Mouse (Mus musculus) hindbrain, embryonic 12.5 days (tissue): ENCODE measurements around the gene Fancc. TPM values are rescaled to one million over a fixed set of nuclear protein-coding genes. Genes with fewer than 3 reads are reported as not detected.
"Not testable (repeated sequence)": the region's sequence is repeated elsewhere in the genome, so short reads cannot be mapped to it uniquely, and the experiment has no call there.

Experiments used
- ATAC-seq: fragments of 200-750 bp; cut with Nextera tagmentation; 2 replicates; pipeline ENCODE4 v1.8.0; 2017; ENCODE audit warnings: moderate TSS enrichment; ENCODE audit not compliant: low FRiP score
- H3K27ac ChIP-seq: fragments of 300-500 bp; sonication (generic); 2 replicates; pipeline ENCODE4 v1.5.1; 2016; ENCODE audit warnings: mild to moderate bottlenecking
- H3K27me3 ChIP-seq: fragments of 300-500 bp; sonication (generic); 2 replicates; pipeline ENCODE4 v1.6.1; 2016; ENCODE audit warnings: mild to moderate bottlenecking
- H3K36me3 ChIP-seq: fragments of 300-500 bp; sonication (generic); 2 replicates; pipeline ENCODE4 v1.6.1; 2016; ENCODE audit warnings: mild to moderate bottlenecking
- H3K4me1 ChIP-seq: fragments of 300-500 bp; sonication (generic); 2 replicates; pipeline ENCODE4 v1.6.1; 2016
- H3K4me2 ChIP-seq: fragments of 300-500 bp; sonication (generic); replicated peaks from 2 replicates; pipeline ENCODE4 v1.6.1; 2016; ENCODE audit warnings: mild to moderate bottlenecking
- H3K4me3 ChIP-seq: fragments of 300-500 bp; sonication (generic); 2 replicates; pipeline ENCODE4 v1.5.1; 2016; ENCODE audit warnings: mild to moderate bottlenecking
- H3K9ac ChIP-seq: fragments of 300-500 bp; sonication (generic); 2 replicates; pipeline ENCODE4 v1.6.1; 2016; ENCODE audit warnings: mild to moderate bottlenecking, moderate library complexity
- H3K9me3 ChIP-seq: fragments of 300-500 bp; sonication (generic); replicated peaks from 2 replicates; pipeline ENCODE4 v1.6.1; 2016; ENCODE audit warnings: mild to moderate bottlenecking
- WGBS: fragments of 180-500 bp; shearing (Covaris S2); methylation state at CpG from one replicate; pipeline ENCODE4 v1.1.7; 2016; 5-methylcytosine and 5-hydroxymethylcytosine counted together
- polyA plus RNA-seq: library from polyadenylated mRNA; unstranded; fragments of >200 nt; fragmentation: Nextera tagmentation; extraction: Ambion mirVana; gene quantifications from 2 replicates; pipeline ENCODE4 v1.2.1, GENCODE M21; 2016

Gene Fancc
- polyA plus RNA-seq, 1 experiment from 2014 or later = 20.4 TPM

- H3K4me1 ChIP-seq = no peaks in the 10 kb centered on the region
- no peak overlapping the region for H3K4me3 ChIP-seq
- H3K27ac ChIP-seq = no peak overlapping the region
- H3K36me3 ChIP-seq = no peaks in the 10 kb centered on the region
- 78% methylated on average over 4 of the region's 4 CpGs for WGBS
- no peak overlapping the region for H3K4me2 ChIP-seq
- H3K9me3 ChIP-seq = no peaks in the 10 kb centered on the region
- no peak for ATAC-seq
- H3K9ac ChIP-seq = no peak overlapping the region
- H3K27me3 ChIP-seq = no peaks in the 10 kb centered on the region
These were observed 136.8 kb downstream of the Fancc start for GRCm38 (mm10) chr13:63360111-63360885.

GRCm38 (mm10) chr13:63359393-63359792 lies 137.7 kb downstream of the Fancc start:
- no peaks in the 10 kb centered on the region for H3K27me3 ChIP-seq
- H3K27ac ChIP-seq = no peak overlapping the region
- H3K36me3 ChIP-seq = no peaks in the 10 kb centered on the region
- no peak overlapping the region for H3K4me3 ChIP-seq
- no peak for ATAC-seq
- no peak overlapping the region for H3K4me2 ChIP-seq
- 87% methylated on average over 4 of the region's 4 CpGs for WGBS
- H3K9me3 ChIP-seq = no peaks in the 10 kb centered on the region
- no peak overlapping the region for H3K9ac ChIP-seq
- H3K4me1 ChIP-seq = no peaks in the 10 kb centered on the region

GRCm38 (mm10) chr13:63356558-63356957 lies 140.5 kb downstream of the Fancc start:
- peak; percentile 48; the same call in 1 of the 2 replicates for ATAC-seq
- WGBS = 38% methylated on average over 3 of the region's 3 CpGs

GRCm38 (mm10) chr13:63356101-63356500 lies 141.0 kb downstream of the Fancc start:
- Histone ChIP-seq H3K9ac (no peak overlapping the region), H3K27me3 (no peaks in the 10 kb centered on the region), H3K36me3 (no peaks in the 10 kb centered on the region), H3K4me3 (no peak overlapping the region), H3K9me3 (no peaks in the 10 kb centered on the region), H3K27ac (no peak overlapping the region), H3K4me1 (no peaks in the 10 kb centered on the region), H3K4me2 (no peak overlapping the region)
- no peak for ATAC-seq
- 93% methylated on average over 4 of the region's 4 CpGs for WGBS

More at GRCm38 (mm10) chr13:63356558-63356957, 140.5 kb downstream of the Fancc start:
- no peak overlapping the region for H3K4me3 ChIP-seq
- H3K9me3 ChIP-seq = no peaks in the 10 kb centered on the region
- H3K27me3 ChIP-seq = no peaks in the 10 kb centered on the region
- no peaks in the 10 kb centered on the region for H3K4me1 ChIP-seq
- H3K9ac ChIP-seq = no peak overlapping the region
- no peak overlapping the region for H3K27ac ChIP-seq
- H3K4me2 ChIP-seq = no peak overlapping the region
- H3K36me3 ChIP-seq = no peaks in the 10 kb centered on the region

GRCm38 (mm10) chr13:63353312-63353711 lies 143.8 kb downstream of the Fancc start:
- H3K36me3 ChIP-seq, H3K27me3 ChIP-seq, H3K9me3 ChIP-seq, ATAC-seq, H3K4me1 ChIP-seq, H3K27ac ChIP-seq, H3K4me3 ChIP-seq, H3K9ac ChIP-seq, H3K4me2 ChIP-seq: not testable (repeated sequence)
- 84% methylated on average over 4 of the region's 4 CpGs for whole genome bisulfite sequencing

DNA sequence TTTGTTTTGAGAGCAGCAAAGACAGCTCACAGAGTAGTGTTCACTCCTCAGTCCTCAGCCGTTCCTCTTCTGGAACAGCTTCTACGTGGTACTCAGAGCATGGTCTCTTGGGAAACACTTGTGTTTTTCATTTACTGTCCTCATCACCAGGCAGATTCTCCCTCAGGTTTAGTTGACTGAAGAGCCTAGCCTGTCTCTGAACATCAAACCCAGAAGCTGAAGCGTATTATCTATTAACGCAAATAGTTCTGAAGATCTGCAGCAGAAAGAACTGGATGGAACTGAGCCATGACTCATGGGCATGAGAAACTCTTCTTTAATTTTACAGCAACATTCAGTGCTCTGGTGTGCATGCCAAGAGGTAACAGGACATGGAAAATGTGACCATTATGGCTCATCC lies 147.0 kb downstream of the Fancc start:
- 85% methylated on average over 4 of the region's 4 CpGs for WGBS
- no peaks in the 10 kb centered on the region for H3K27me3 ChIP-seq

GRCm38 (mm10) chr13:63347639-63348038 lies 149.4 kb downstream of the Fancc start:
- Histone ChIP-seq H3K27me3 (no peaks in the 10 kb centered on the region), H3K9ac (no peak overlapping the region), H3K9me3 (no peaks in the 10 kb centered on the region), H3K36me3 (no peaks in the 10 kb centered on the region), H3K4me1 (no peaks in the 10 kb centered on the region), H3K27ac (no peak overlapping the region), H3K4me3 (no peak overlapping the region), H3K4me2 (no peak overlapping the region)
- ATAC-seq = no peak
- 91% methylated on average over 2 of the region's 2 CpGs for WGBS

More for the DNA sequence above, 147.0 kb downstream of the Fancc start:
- Histone ChIP-seq H3K9ac (no peak overlapping the region), H3K4me1 (no peaks in the 10 kb centered on the region), H3K4me3 (no peak overlapping the region), H3K9me3 (no peaks in the 10 kb centered on the region), H3K36me3 (no peaks in the 10 kb centered on the region), H3K27ac (no peak overlapping the region), H3K4me2 (no peak overlapping the region)
- no peak for ATAC-seq

- ATAC-seq = no peak
- H3K9ac ChIP-seq = no peak overlapping the region
- H3K9me3 ChIP-seq = no peaks in the 10 kb centered on the region
- 83% methylated on average over 5 of the region's 5 CpGs for WGBS
- no peak overlapping the region for H3K4me2 ChIP-seq
- no peaks in the 10 kb centered on the region for H3K4me1 ChIP-seq
- no peak overlapping the region for H3K4me3 ChIP-seq
- no peak overlapping the region for H3K27ac ChIP-seq
- H3K36me3 ChIP-seq = no peaks in the 10 kb centered on the region
- no peaks in the 10 kb centered on the region for H3K27me3 ChIP-seq
These were observed 151.4 kb downstream of the Fancc start for GRCm38 (mm10) chr13:63345476-63346225.

DNA sequence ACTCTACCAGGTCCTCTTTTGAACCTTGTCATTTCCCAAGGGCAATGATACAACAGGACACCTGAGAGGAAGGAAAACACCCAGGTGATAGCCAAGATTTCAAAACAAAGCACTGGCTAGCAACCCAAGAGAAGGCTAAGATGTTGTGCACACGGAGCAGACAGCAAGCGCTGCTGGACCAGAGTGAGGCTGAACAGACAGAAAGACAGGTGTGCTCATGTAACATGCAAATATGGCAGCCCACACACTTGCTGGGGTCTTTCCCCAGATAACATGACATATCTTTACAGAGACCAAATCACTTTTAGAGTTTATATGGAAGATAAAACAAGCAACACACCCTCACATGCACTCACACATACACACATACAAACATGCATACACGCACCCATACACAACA lies 152.6 kb downstream of the Fancc start:
- no peaks in the 10 kb centered on the region for H3K36me3 ChIP-seq
- no peaks in the 10 kb centered on the region for H3K4me1 ChIP-seq
- 97% methylated on average over 3 of the region's 3 CpGs for WGBS
- H3K4me3 ChIP-seq = no peak overlapping the region
- no peak overlapping the region for H3K9ac ChIP-seq
- no peak for ATAC-seq
- H3K27ac ChIP-seq = no peak overlapping the region
- no peak overlapping the region for H3K4me2 ChIP-seq
- H3K9me3 ChIP-seq = no peaks in the 10 kb centered on the region
- no peaks in the 10 kb centered on the region for H3K27me3 ChIP-seq

DNA sequence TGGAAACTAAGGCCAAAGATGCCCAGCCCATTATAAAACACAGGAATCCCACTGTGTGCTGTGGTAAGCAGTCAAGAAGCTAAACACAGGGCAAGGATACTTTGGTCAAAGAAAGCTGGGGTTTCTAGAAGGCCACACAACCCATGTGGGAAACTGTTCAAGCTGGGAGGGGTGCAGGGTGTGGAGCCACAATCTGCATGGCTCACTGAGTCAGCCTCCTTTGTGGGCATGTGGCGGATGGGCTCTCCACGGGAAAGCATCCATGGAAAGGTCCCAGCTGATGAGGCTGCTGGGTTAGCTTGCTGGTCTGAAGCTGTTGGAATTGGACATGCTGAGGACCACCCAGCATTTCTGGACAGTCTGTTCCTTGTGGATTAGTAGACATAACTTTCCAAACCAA lies 154.3 kb downstream of the Fancc start:
- Histone ChIP-seq H3K27me3 (no peaks in the 10 kb centered on the region), H3K27ac (no peak overlapping the region), H3K9me3 (no peaks in the 10 kb centered on the region), H3K9ac (no peak overlapping the region), H3K36me3 (no peaks in the 10 kb centered on the region), H3K4me1 (peaks cover under 1% of the 10 kb centered on the region; the same call in 1 of the 2 replicates), H3K4me2 (no peak overlapping the region), H3K4me3 (no peak overlapping the region)
- 81% methylated on average over 2 of the region's 2 CpGs for WGBS
- no peak for ATAC-seq

GRCm38 (mm10) chr13:63339946-63340345 lies 157.1 kb downstream of the Fancc start:
- Histone ChIP-seq H3K4me2 (no peak overlapping the region), H3K36me3 (no peaks in the 10 kb centered on the region), H3K27me3 (no peaks in the 10 kb centered on the region), H3K4me3 (no peak overlapping the region), H3K9ac (no peak overlapping the region), H3K4me1 (peaks cover 16% of the 10 kb centered on the region), H3K9me3 (no peaks in the 10 kb centered on the region), H3K27ac (no peak overlapping the region)
- WGBS = 89% methylated on average over 4 of the region's 4 CpGs
- no peak for ATAC-seq

- ATAC-seq = peak; percentile 12; the same call in 1 of the 2 replicates
- Histone ChIP-seq H3K36me3 (no peaks in the 10 kb centered on the region), H3K4me1 (peaks cover 16% of the 10 kb centered on the region), H3K27ac (no peak overlapping the region), H3K9me3 (no peaks in the 10 kb centered on the region), H3K4me3 (no peak overlapping the region), H3K4me2 (no peak overlapping the region), H3K27me3 (no peaks in the 10 kb centered on the region), H3K9ac (no peak overlapping the region)
- WGBS = 55% methylated on average over 8 of the region's 8 CpGs
These were observed 159.7 kb downstream of the Fancc start for GRCm38 (mm10) chr13:63337239-63337960.
